Mouse (Mus musculus) embryonic facial prominence, embryonic 13.5 days (tissue): ENCODE measurements around the gene Gtf2ird1. TPM values are rescaled to one million over a fixed set of nuclear protein-coding genes. Genes with fewer than 3 reads are reported as not detected.
A peak's percentile ranks its signal among the peaks of the same experiment; 100 is the strongest.
"Not testable (repeated sequence)": the region's sequence is repeated elsewhere in the genome, so short reads cannot be mapped to it uniquely, and the experiment has no call there.

Experiments used
- ATAC-seq: fragments of 200-750 bp; cut with Nextera tagmentation; 2 replicates; pipeline ENCODE4 v1.8.0; 2017; ENCODE audit warnings: low read depth; ENCODE audit not compliant: insufficient number of reproducible peaks, insufficient read depth, low FRiP score, low TSS enrichment
- H3K27ac ChIP-seq: fragments of 300-500 bp; sonication (generic); 2 replicates; pipeline ENCODE4 v1.5.1; 2015; ENCODE audit warnings: moderate library complexity, mild to moderate bottlenecking, inconsistent platforms
- H3K27me3 ChIP-seq: fragments of 300-500 bp; sonication (generic); 2 replicates; pipeline ENCODE4 v1.6.1; 2015; ENCODE audit warnings: mild to moderate bottlenecking, inconsistent platforms
- H3K36me3 ChIP-seq: fragments of 300-500 bp; sonication (generic); 2 replicates; pipeline ENCODE4 v1.6.1; 2015; ENCODE audit warnings: mild to moderate bottlenecking, inconsistent platforms
- H3K4me1 ChIP-seq: fragments of 300-500 bp; sonication (generic); 2 replicates; pipeline ENCODE4 v1.6.1; 2015; ENCODE audit warnings: inconsistent platforms
- H3K4me2 ChIP-seq: fragments of 300-500 bp; sonication (generic); 2 replicates; pipeline ENCODE4 v1.6.1; 2015; ENCODE audit warnings: moderate library complexity, mild to moderate bottlenecking, inconsistent platforms
- H3K4me3 ChIP-seq: fragments of 300-500 bp; sonication (generic); 2 replicates; pipeline ENCODE4 v1.5.1; 2015; ENCODE audit warnings: mild to moderate bottlenecking, inconsistent platforms
- H3K9ac ChIP-seq: fragments of 300-500 bp; sonication (generic); 2 replicates; pipeline ENCODE4 v1.6.1; 2015; ENCODE audit warnings: mild to moderate bottlenecking, inconsistent platforms
- H3K9me3 ChIP-seq: fragments of 300-500 bp; sonication (generic); 2 replicates; pipeline ENCODE4 v1.6.1; 2016; ENCODE audit warnings: inconsistent platforms
- WGBS: fragments of 180-500 bp; shearing (Covaris S2); methylation state at CpG from one replicate; pipeline ENCODE4 v1.1.7; 2015; ENCODE audit warnings: mixed read lengths; 5-methylcytosine and 5-hydroxymethylcytosine counted together
- polyA plus RNA-seq: library from polyadenylated mRNA; unstranded; fragments of >200 nt; fragmentation: Nextera tagmentation; extraction: Ambion mirVana; gene quantifications from 2 replicates; pipeline ENCODE4 v1.2.1, GENCODE M21; 2015

Gtf2ird1 gene
- polyA plus RNA-seq, 1 experiment from 2014 or later: 130 TPM

GRCm38 (mm10) chr5:134340101-134340522, 116.4 kb downstream of the Gtf2ird1 start:
- Histone ChIP-seq H3K4me3 (no peak overlapping the region), H3K9me3 (no peaks in the 10 kb centered on the region), H3K27ac (no peak overlapping the region)

GRCm38 (mm10) chr5:134337012-134337411, 119.5 kb downstream of the Gtf2ird1 start:
- H3K4me1 ChIP-seq, H3K9ac ChIP-seq, H3K4me3 ChIP-seq, H3K9me3 ChIP-seq, H3K27me3 ChIP-seq, H3K4me2 ChIP-seq, ATAC-seq, H3K36me3 ChIP-seq, H3K27ac ChIP-seq: not testable (repeated sequence)
- 78% methylated on average over 2 of the region's 2 CpGs for WGBS

More at GRCm38 (mm10) chr5:134340101-134340522, 116.4 kb downstream of the Gtf2ird1 start:
- no peak for ATAC-seq
- Histone ChIP-seq H3K9ac (no peak overlapping the region), H3K27me3 (no peaks in the 10 kb centered on the region), H3K36me3 (no peaks in the 10 kb centered on the region), H3K4me1 (no peaks in the 10 kb centered on the region), H3K4me2 (no peak overlapping the region)
- 22% methylated on average over 6 of the region's 6 CpGs for WGBS

- Histone ChIP-seq H3K9me3 (no peaks in the 10 kb centered on the region), H3K36me3 (no peaks in the 10 kb centered on the region), H3K27ac (peak overlapping the region; percentile 30), H3K9ac (no peak overlapping the region), H3K4me1 (peaks cover 3% of the 10 kb centered on the region), H3K4me2 (no peak overlapping the region), H3K4me3 (no peak overlapping the region), H3K27me3 (no peaks in the 10 kb centered on the region)
- 31% methylated on average over 8 of the region's 8 CpGs for WGBS
- ATAC-seq: peak; percentile 59
Observed at GRCm38 (mm10) chr5:134332743-134333142, 123.8 kb downstream of the Gtf2ird1 start.

GRCm38 (mm10) chr5:134330082-134330481, 126.4 kb downstream of the Gtf2ird1 start:
- H3K27ac ChIP-seq: no peak overlapping the region
- no peak overlapping the region for H3K4me2 ChIP-seq
- ATAC-seq: no peak
- H3K27me3 ChIP-seq: no peaks in the 10 kb centered on the region
- H3K9me3 ChIP-seq: no peaks in the 10 kb centered on the region
- WGBS: 91% methylated on average over 2 of the region's 2 CpGs
- no peak overlapping the region for H3K4me3 ChIP-seq
- H3K9ac ChIP-seq: no peak overlapping the region
- H3K4me1 ChIP-seq: peaks cover 3% of the 10 kb centered on the region
- H3K36me3 ChIP-seq: no peaks in the 10 kb centered on the region

- no peak overlapping the region for H3K27ac ChIP-seq
- 61% methylated on average over 4 of the region's 4 CpGs for WGBS
- no peaks in the 10 kb centered on the region for H3K9me3 ChIP-seq
- ATAC-seq: no peak
- no peak overlapping the region for H3K9ac ChIP-seq
- no peak overlapping the region for H3K4me3 ChIP-seq
- no peaks in the 10 kb centered on the region for H3K36me3 ChIP-seq
- H3K27me3 ChIP-seq: no peaks in the 10 kb centered on the region
- peaks cover 3% of the 10 kb centered on the region for H3K4me1 ChIP-seq
- no peak overlapping the region for H3K4me2 ChIP-seq
Observed at GRCm38 (mm10) chr5:134329311-134329710, 127.2 kb downstream of the Gtf2ird1 start.

GRCm38 (mm10) chr5:134328482-134329001, 128.0 kb downstream of the Gtf2ird1 start:
- H3K36me3 ChIP-seq: no peaks in the 10 kb centered on the region
- H3K27ac ChIP-seq: no peak overlapping the region; the same call in 1 of the 2 replicates
- no peaks in the 10 kb centered on the region for H3K27me3 ChIP-seq
- no peak overlapping the region for H3K9ac ChIP-seq
- no peak overlapping the region for H3K4me3 ChIP-seq
- ATAC-seq: no peak
- WGBS: 88% methylated on average over 6 of the region's 6 CpGs
- H3K9me3 ChIP-seq: no peaks in the 10 kb centered on the region
- peaks cover 7% of the 10 kb centered on the region for H3K4me1 ChIP-seq
- H3K4me2 ChIP-seq: no peak overlapping the region

GRCm38 (mm10) chr5:134325856-134326566, 130.5 kb downstream of the Gtf2ird1 start:
- Histone ChIP-seq H3K9me3 (no peaks in the 10 kb centered on the region), H3K36me3 (no peaks in the 10 kb centered on the region), H3K4me1 (peaks cover 13% of the 10 kb centered on the region), H3K4me2 (no peak overlapping the region), H3K4me3 (no peak overlapping the region), H3K27ac (peak overlapping the region; percentile 7; the same call in 1 of the 2 replicates), H3K27me3 (no peaks in the 10 kb centered on the region), H3K9ac (no peak overlapping the region)
- ATAC-seq: no peak
- WGBS: 64% methylated on average over 13 of the region's 13 CpGs

- no peaks in the 10 kb centered on the region for H3K27me3 ChIP-seq
- no peak overlapping the region for H3K4me3 ChIP-seq
- peak overlapping the region; percentile 62 for H3K27ac ChIP-seq
- peaks cover 13% of the 10 kb centered on the region for H3K4me1 ChIP-seq
- no peaks in the 10 kb centered on the region for H3K9me3 ChIP-seq
- no peak overlapping the region for H3K9ac ChIP-seq
- no peak overlapping the region for H3K4me2 ChIP-seq
- H3K36me3 ChIP-seq: no peaks in the 10 kb centered on the region
- 12% methylated on average over 2 of the region's 2 CpGs for WGBS
- ATAC-seq: no peak
Observed at GRCm38 (mm10) chr5:134323869-134324268, 132.6 kb downstream of the Gtf2ird1 start.

GRCm38 (mm10) chr5:134323311-134323710, 133.2 kb downstream of the Gtf2ird1 start:
- Histone ChIP-seq H3K4me1 (peaks cover 13% of the 10 kb centered on the region), H3K4me3 (no peak overlapping the region), H3K4me2 (no peak overlapping the region), H3K27ac (no peak overlapping the region), H3K9me3 (no peaks in the 10 kb centered on the region), H3K9ac (no peak overlapping the region), H3K27me3 (no peaks in the 10 kb centered on the region), H3K36me3 (no peaks in the 10 kb centered on the region)
- 81% methylated on average over 13 of the region's 13 CpGs for WGBS
- ATAC-seq: no peak

GRCm38 (mm10) chr5:134322355-134322754, 134.2 kb downstream of the Gtf2ird1 start:
- Histone ChIP-seq H3K9me3 (no peaks in the 10 kb centered on the region), H3K27me3 (no peaks in the 10 kb centered on the region), H3K27ac (peak overlapping the region; percentile 66; the same call in 1 of the 2 replicates), H3K4me3 (no peak overlapping the region), H3K4me1 (peaks cover 13% of the 10 kb centered on the region), H3K4me2 (no peak overlapping the region), H3K9ac (peak overlapping the region; percentile 3; the same call in 1 of the 2 replicates), H3K36me3 (no peaks in the 10 kb centered on the region)
- 81% methylated on average over 13 of the region's 13 CpGs for WGBS
- ATAC-seq: no peak

GRCm38 (mm10) chr5:134321699-134322098, 134.8 kb downstream of the Gtf2ird1 start:
- ATAC-seq: no peak
- peak overlapping the region; percentile 66; the same call in 1 of the 2 replicates for H3K27ac ChIP-seq

GRCm38 (mm10) chr5:134318903-134319302, 137.6 kb downstream of the Gtf2ird1 start:
- no peak overlapping the region for H3K27ac ChIP-seq
- H3K36me3 ChIP-seq: no peaks in the 10 kb centered on the region
- no peak overlapping the region for H3K9ac ChIP-seq
- 73% methylated on average over 6 of the region's 6 CpGs for WGBS
- H3K4me2 ChIP-seq: no peak overlapping the region
- H3K4me1 ChIP-seq: peaks cover 24% of the 10 kb centered on the region
- no peaks in the 10 kb centered on the region for H3K27me3 ChIP-seq
- ATAC-seq: no peak
- no peaks in the 10 kb centered on the region for H3K9me3 ChIP-seq
- H3K4me3 ChIP-seq: no peak overlapping the region

More at GRCm38 (mm10) chr5:134321699-134322098, 134.8 kb downstream of the Gtf2ird1 start:
- H3K4me3 ChIP-seq: no peak overlapping the region
- WGBS: 45% methylated on average over 7 of the region's 7 CpGs
- H3K4me2 ChIP-seq: no peak overlapping the region
- H3K36me3 ChIP-seq: no peaks in the 10 kb centered on the region
- no peaks in the 10 kb centered on the region for H3K9me3 ChIP-seq
- H3K27me3 ChIP-seq: no peaks in the 10 kb centered on the region
- H3K4me1 ChIP-seq: peaks cover 17% of the 10 kb centered on the region
- H3K9ac ChIP-seq: no peak overlapping the region
